Mouse (Mus musculus) lung, postnatal 0 days (tissue): ENCODE results near the gene Slc44a1.

ENCODE experiments used
- CTCF ChIP-seq: IDR thresholded peaks from 2 replicates; pipeline ENCODE4 v1.5.1; 2016; ENCODE audit warnings: antibody characterized with exemption, mild to moderate bottlenecking
- EP300 ChIP-seq: IDR thresholded peaks from 2 replicates; pipeline ENCODE4 v1.6.1; 2016; ENCODE audit warnings: antibody characterized with exemption, mild to moderate bottlenecking, control low read depth

GRCm38 (mm10) chr4:53450736-53451135 is 10.5 kb downstream of the Slc44a1 start:
- TF ChIP-seq EP300 = no peak
- no peak for TF ChIP-seq CTCF
